Mouse (Mus musculus): ENCODE data around the gene Apc2. TPM values are rescaled to one million over a fixed set of nuclear protein-coding genes. Genes with fewer than 3 reads are reported as not detected.
A peak's percentile ranks its signal among the peaks of the same experiment; 100 is the strongest.

Apc2 gene
- polyA plus RNA-seq, 1 experiment from 2014 or later: 0.96 TPM

DNA sequence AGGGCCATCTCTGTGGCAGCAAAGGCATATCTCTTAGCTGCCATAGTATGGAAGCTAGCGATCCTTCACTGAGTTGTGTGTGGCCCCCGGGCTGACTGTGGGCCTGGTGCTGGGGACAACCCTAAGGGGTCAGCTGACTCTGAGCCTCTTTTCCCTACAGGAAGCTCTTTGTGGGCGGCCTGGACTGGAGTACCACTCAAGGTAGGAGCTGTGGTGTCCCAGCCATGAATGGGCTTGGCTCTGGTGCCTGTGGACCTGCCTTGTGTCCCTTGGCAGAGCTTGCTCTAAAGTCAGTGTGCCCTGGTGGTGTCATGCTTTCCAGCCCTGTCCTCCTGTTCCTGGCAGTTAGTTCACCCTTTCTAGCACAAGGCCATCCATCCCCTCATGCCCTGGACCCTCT, 21.9 kb upstream of the Apc2 start:
- no peak for TF ChIP-seq CTCF (IDR thresholded peaks at IDR 0.05; ENCODE audit: low read depth)
- H3K9me3 ChIP-seq (ENCODE audit: low read depth, low read length): no peaks in the 10 kb centered on the region
- no peak for DNase-seq
- no peaks in the 10 kb centered on the region; the same call in 1 of the 2 replicates for H3K4me1 ChIP-seq (ENCODE audit: insufficient read depth)
- H3K36me3 ChIP-seq (ENCODE audit: insufficient read depth): peaks cover 77% of the 10 kb centered on the region
- H3K27me3 ChIP-seq (ENCODE audit: insufficient read depth, low read length): no peaks in the 10 kb centered on the region
- ATAC-seq (ENCODE audit: insufficient read depth): no peak
- no peak overlapping the region for H3K27ac ChIP-seq (ENCODE audit: low read depth)
- H3K4me2 ChIP-seq: no peak overlapping the region
- no peak overlapping the region; the same call in 1 of the 2 replicates for H3K9ac ChIP-seq
- whole genome bisulfite sequencing: 82% methylated on average over 3 of the region's 3 CpGs
- no peak overlapping the region for H3K4me3 ChIP-seq (ENCODE audit: low read depth, low read length)

GRCm38 (mm10) chr10:80276238-80276637, 19.5 kb upstream of the Apc2 start:
- 70% methylated on average over 5 of the region's 5 CpGs for WGBS
- no peak for DNase-seq

GRCm38 (mm10) chr10:80278390-80278789, 17.4 kb upstream of the Apc2 start:
- Histone ChIP-seq H3K4me2 (no peak overlapping the region), H3K4me3 (ENCODE audit: low read depth, low read length) (no peak overlapping the region), H3K36me3 (ENCODE audit: insufficient read depth) (peaks cover 100% of the 10 kb centered on the region), H3K27ac (ENCODE audit: low read depth) (no peak overlapping the region), H3K27me3 (ENCODE audit: insufficient read depth, low read length) (no peaks in the 10 kb centered on the region), H3K9ac (no peak overlapping the region), H3K9me3 (ENCODE audit: low read depth, low read length) (no peaks in the 10 kb centered on the region), H3K4me1 (ENCODE audit: insufficient read depth) (no peaks in the 10 kb centered on the region)
- 86% methylated on average over 9 of the region's 9 CpGs for WGBS
- DNase-seq (no peak), ATAC-seq (ENCODE audit: insufficient read depth) (no peak)
- TF ChIP-seq CTCF (IDR thresholded peaks at IDR 0.05; ENCODE audit: low read depth): no peak

More at GRCm38 (mm10) chr10:80276238-80276637, 19.5 kb upstream of the Apc2 start:
- ATAC-seq (ENCODE audit: insufficient read depth): no peak
- H3K27ac ChIP-seq (ENCODE audit: low read depth): no peak overlapping the region
- no peaks in the 10 kb centered on the region for H3K4me1 ChIP-seq (ENCODE audit: insufficient read depth)
- TF ChIP-seq CTCF (IDR thresholded peaks at IDR 0.05; ENCODE audit: low read depth): no peak
- H3K9me3 ChIP-seq (ENCODE audit: low read depth, low read length): no peaks in the 10 kb centered on the region
- H3K36me3 ChIP-seq (ENCODE audit: insufficient read depth): peaks cover 89% of the 10 kb centered on the region
- no peak overlapping the region for H3K4me3 ChIP-seq (ENCODE audit: low read depth, low read length)
- no peaks in the 10 kb centered on the region for H3K27me3 ChIP-seq (ENCODE audit: insufficient read depth, low read length)
- H3K4me2 ChIP-seq: no peak overlapping the region
- H3K9ac ChIP-seq: no peak overlapping the region

- Histone ChIP-seq H3K9ac (no peak overlapping the region), H3K4me2 (no peak overlapping the region), H3K27ac (ENCODE audit: low read depth) (no peak overlapping the region), H3K9me3 (ENCODE audit: low read depth, low read length) (no peaks in the 10 kb centered on the region), H3K4me3 (ENCODE audit: low read depth, low read length) (no peak overlapping the region), H3K27me3 (ENCODE audit: insufficient read depth, low read length) (no peaks in the 10 kb centered on the region), H3K36me3 (ENCODE audit: insufficient read depth) (peaks cover 100% of the 10 kb centered on the region), H3K4me1 (ENCODE audit: insufficient read depth) (no peaks in the 10 kb centered on the region)
- WGBS: 89% methylated on average over 12 of the region's 12 CpGs
- DNase-seq: no peak
- no peak for ATAC-seq (ENCODE audit: insufficient read depth)
- TF ChIP-seq CTCF (IDR thresholded peaks at IDR 0.05; ENCODE audit: low read depth): no peak
Measured at GRCm38 (mm10) chr10:80279273-80279672, 16.5 kb upstream of the Apc2 start.

GRCm38 (mm10) chr10:80281304-80281703, 14.5 kb upstream of the Apc2 start:
- DNase-seq (no peak), ATAC-seq (ENCODE audit: insufficient read depth) (no peak)
- H3K4me3 ChIP-seq (ENCODE audit: low read depth, low read length): no peak overlapping the region
- H3K9me3 ChIP-seq (ENCODE audit: low read depth, low read length): no peaks in the 10 kb centered on the region
- peaks cover 99% of the 10 kb centered on the region for H3K36me3 ChIP-seq (ENCODE audit: insufficient read depth)
- TF ChIP-seq CTCF (IDR thresholded peaks at IDR 0.05; ENCODE audit: low read depth): no peak
- 82% methylated on average over 7 of the region's 7 CpGs for WGBS
- H3K4me2 ChIP-seq: no peak overlapping the region
- no peak overlapping the region for H3K9ac ChIP-seq
- no peaks in the 10 kb centered on the region for H3K27me3 ChIP-seq (ENCODE audit: insufficient read depth, low read length)
- H3K27ac ChIP-seq (ENCODE audit: low read depth): no peak overlapping the region
- no peaks in the 10 kb centered on the region for H3K4me1 ChIP-seq (ENCODE audit: insufficient read depth)

GRCm38 (mm10) chr10:80281921-80282371, 13.8 kb upstream of the Apc2 start:
- peak; percentile 21; the same call in 1 of the 2 replicates for ATAC-seq (ENCODE audit: insufficient read depth)
- WGBS: 68% methylated on average over 8 of the region's 8 CpGs
- H3K4me3 ChIP-seq (ENCODE audit: low read depth, low read length): no peak overlapping the region
- no peak for TF ChIP-seq CTCF (IDR thresholded peaks at IDR 0.05; ENCODE audit: low read depth)
- no peaks in the 10 kb centered on the region for H3K27me3 ChIP-seq (ENCODE audit: insufficient read depth, low read length)
- H3K36me3 ChIP-seq (ENCODE audit: insufficient read depth): peaks cover 99% of the 10 kb centered on the region
- DNase-seq: no peak
- no peak overlapping the region for H3K9ac ChIP-seq
- peak overlapping the region; percentile 9; the same call in 1 of the 2 replicates for H3K27ac ChIP-seq (ENCODE audit: low read depth)
- H3K4me2 ChIP-seq: no peak overlapping the region
- no peaks in the 10 kb centered on the region for H3K9me3 ChIP-seq (ENCODE audit: low read depth, low read length)
- no peaks in the 10 kb centered on the region for H3K4me1 ChIP-seq (ENCODE audit: insufficient read depth)

GRCm38 (mm10) chr10:80282481-80283441, 13.0 kb upstream of the Apc2 start:
- H3K36me3 ChIP-seq (ENCODE audit: insufficient read depth): peaks cover 99% of the 10 kb centered on the region
- TF ChIP-seq CTCF (IDR thresholded peaks at IDR 0.05; ENCODE audit: low read depth): no peak
- DNase-seq (no peak), ATAC-seq (ENCODE audit: insufficient read depth) (no peak)
- H3K27ac ChIP-seq (ENCODE audit: low read depth): peak overlapping the region; percentile 18
- no peak overlapping the region for H3K9ac ChIP-seq
- 79% methylated on average over 20 of the region's 20 CpGs for WGBS
- H3K27me3 ChIP-seq (ENCODE audit: insufficient read depth, low read length): no peaks in the 10 kb centered on the region
- no peaks in the 10 kb centered on the region for H3K4me1 ChIP-seq (ENCODE audit: insufficient read depth)
- no peak overlapping the region for H3K4me3 ChIP-seq (ENCODE audit: low read depth, low read length)
- H3K9me3 ChIP-seq (ENCODE audit: low read depth, low read length): no peaks in the 10 kb centered on the region
- no peak overlapping the region for H3K4me2 ChIP-seq

Measured in lung, embryonic 14.5 days (tissue).